Mouse (Mus musculus) forebrain, embryonic 12.5 days (tissue): ENCODE measurements at regions not wholly inside any gene's neighbourhood (a gene's known extent, or its start where the extent isn't known, plus 50 kb on each side); places are given as distances from the start of the nearest gene placed in this dataset.

Source experiments
- ATAC-seq: fragments of 200-750 bp; cut with Nextera tagmentation; 2 replicates; pipeline ENCODE4 v1.8.0; 2017; ENCODE audit warnings: moderate TSS enrichment; ENCODE audit not compliant: low FRiP score
- H3K27ac ChIP-seq: fragments of 300-500 bp; sonication (generic); 2 replicates; pipeline ENCODE4 v1.5.1; 2016; ENCODE audit warnings: mild to moderate bottlenecking
- H3K27me3 ChIP-seq: fragments of 300-500 bp; sonication (generic); 2 replicates; pipeline ENCODE4 v1.6.1; 2016; ENCODE audit warnings: mild to moderate bottlenecking
- H3K36me3 ChIP-seq: fragments of 300-500 bp; sonication (generic); replicated peaks from 2 replicates; pipeline ENCODE4 v1.6.1; 2016; ENCODE audit warnings: mild to moderate bottlenecking
- H3K4me1 ChIP-seq: fragments of 300-500 bp; sonication (generic); 2 replicates; pipeline ENCODE4 v1.6.1; 2016
- H3K4me2 ChIP-seq: fragments of 300-500 bp; sonication (generic); 2 replicates; pipeline ENCODE4 v1.6.1; 2016; ENCODE audit warnings: mild to moderate bottlenecking, moderate library complexity
- H3K4me3 ChIP-seq: fragments of 300-500 bp; sonication (generic); replicated peaks from 2 replicates; pipeline ENCODE4 v1.5.1; 2016; ENCODE audit warnings: mild to moderate bottlenecking
- H3K9ac ChIP-seq: fragments of 300-500 bp; sonication (generic); 2 replicates; pipeline ENCODE4 v1.6.1; 2016; ENCODE audit warnings: mild to moderate bottlenecking
- H3K9me3 ChIP-seq: fragments of 300-500 bp; sonication (generic); 2 replicates; pipeline ENCODE4 v1.6.1; 2016
- WGBS: fragments of 180-500 bp; shearing (Covaris S2); methylation state at CpG from one replicate; pipeline ENCODE4 v1.1.7; 2016; 5-methylcytosine and 5-hydroxymethylcytosine counted together

DNA sequence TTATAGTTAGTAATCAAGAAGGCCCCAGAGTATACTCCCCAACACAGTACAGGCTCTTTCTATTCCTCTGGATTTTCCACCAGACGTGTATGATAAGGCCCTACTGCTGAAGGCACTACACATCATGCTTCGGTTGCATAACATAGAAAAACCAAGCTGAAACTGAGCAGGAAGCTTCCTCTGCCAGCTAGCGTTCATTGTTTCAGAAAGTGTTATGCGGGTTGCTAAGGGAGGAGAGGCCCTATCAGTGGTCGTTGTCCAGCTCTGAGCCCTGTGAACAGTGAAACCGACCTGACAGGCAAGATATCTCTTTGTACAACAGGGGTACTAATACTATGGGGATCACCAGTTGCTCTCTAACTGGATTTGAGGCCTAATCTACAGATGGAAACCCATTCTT is 118.9 kb upstream of the Serpine2 start:
- Histone ChIP-seq H3K27ac (no peak overlapping the region), H3K4me3 (no peak overlapping the region), H3K4me2 (no peak overlapping the region), H3K9ac (no peak overlapping the region), H3K27me3 (no peaks in the 10 kb centered on the region), H3K36me3 (no peaks in the 10 kb centered on the region), H3K9me3 (no peaks in the 10 kb centered on the region), H3K4me1 (no peaks in the 10 kb centered on the region)
- ATAC-seq: no peak
- WGBS: 80% methylated on average over 6 of the region's 6 CpGs

DNA sequence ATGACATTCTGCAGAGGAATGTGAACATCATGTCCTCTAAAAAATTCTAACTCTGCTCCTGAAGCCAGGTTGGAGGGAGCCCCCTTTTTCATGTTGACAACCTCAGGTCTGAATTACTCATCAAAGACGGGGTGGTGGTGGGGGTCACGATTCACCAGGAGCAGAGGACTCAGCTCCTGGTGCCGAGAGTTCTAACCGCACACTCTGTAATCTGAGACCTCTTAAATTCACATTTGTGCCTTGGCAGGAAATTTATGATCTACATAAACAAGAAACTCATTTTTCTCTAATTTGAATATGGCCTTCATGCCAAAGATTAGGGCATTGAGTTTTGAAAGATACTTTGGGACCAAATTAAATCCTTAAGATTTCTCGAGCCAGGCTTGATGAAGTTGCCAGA is 117.2 kb upstream of the Serpine2 start:
- Histone ChIP-seq H3K27ac (no peak overlapping the region), H3K4me2 (no peak overlapping the region), H3K4me1 (no peaks in the 10 kb centered on the region), H3K4me3 (no peak overlapping the region), H3K9me3 (no peaks in the 10 kb centered on the region), H3K9ac (no peak overlapping the region), H3K27me3 (no peaks in the 10 kb centered on the region), H3K36me3 (no peaks in the 10 kb centered on the region)
- WGBS: 87% methylated on average over 5 of the region's 5 CpGs
- ATAC-seq: no peak

DNA sequence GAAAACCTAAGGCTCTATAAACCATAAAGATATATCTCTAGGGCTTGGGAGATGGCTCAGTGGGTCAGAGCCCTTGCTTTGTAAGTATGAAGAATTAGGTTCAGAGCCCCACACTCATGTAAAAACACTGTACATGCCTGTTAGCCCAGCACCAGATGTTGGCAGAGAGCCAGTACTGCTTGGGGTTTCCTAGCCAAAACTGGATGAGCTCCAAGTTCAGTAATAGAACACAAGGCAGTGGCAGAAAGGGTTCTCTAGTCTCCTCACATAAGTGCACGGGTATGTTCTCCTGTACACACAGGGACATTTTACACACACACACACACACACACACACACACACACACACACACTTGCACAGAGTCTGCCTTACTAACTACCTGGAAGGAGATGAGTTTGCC is 95.1 kb upstream of the Serpine2 start:
- H3K27ac ChIP-seq: no peak overlapping the region
- 38% methylated on average over 1 of the region's 1 CpGs for WGBS
- ATAC-seq: 0 out of 2 replicates have a peak, but pooled peaks have one; percentile 36

DNA sequence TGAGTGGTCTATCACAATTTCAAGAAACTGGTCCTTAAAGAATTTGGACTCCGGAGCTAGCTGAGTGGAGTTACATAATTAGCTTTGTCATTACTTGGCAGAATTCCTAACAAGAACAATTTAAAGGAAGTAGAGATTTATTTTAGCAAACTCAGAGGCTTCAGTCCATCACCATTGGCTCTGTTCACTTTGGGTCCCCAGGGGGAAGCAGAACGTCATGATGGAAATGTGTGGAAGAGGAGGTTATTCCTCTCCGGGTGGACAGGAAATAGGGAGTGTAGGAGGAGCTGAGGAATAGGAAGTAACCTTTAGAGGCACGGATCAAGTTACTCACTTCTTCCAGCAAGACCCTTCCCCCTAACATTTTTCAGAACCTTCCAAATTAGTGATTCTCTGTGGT is 83.3 kb upstream of the Serpine2 start:
- 87% methylated on average over 4 of the region's 4 CpGs for WGBS
- no peak overlapping the region for H3K4me2 ChIP-seq
- no peaks in the 10 kb centered on the region for H3K9me3 ChIP-seq
- no peak overlapping the region for H3K9ac ChIP-seq
- no peak overlapping the region for H3K4me3 ChIP-seq
- H3K36me3 ChIP-seq: no peaks in the 10 kb centered on the region
- no peak overlapping the region for H3K27ac ChIP-seq
- ATAC-seq: no peak
- H3K27me3 ChIP-seq: no peaks in the 10 kb centered on the region
- no peaks in the 10 kb centered on the region for H3K4me1 ChIP-seq

More for the DNA sequence above, 95.1 kb upstream of the Serpine2 start:
- Histone ChIP-seq H3K36me3 (no peaks in the 10 kb centered on the region), H3K27me3 (no peaks in the 10 kb centered on the region), H3K9ac (no peak overlapping the region), H3K4me3 (no peak overlapping the region), H3K4me1 (no peaks in the 10 kb centered on the region), H3K9me3 (no peaks in the 10 kb centered on the region), H3K4me2 (no peak overlapping the region)

- H3K27me3 ChIP-seq: no peaks in the 10 kb centered on the region
- H3K27ac ChIP-seq: no peak overlapping the region
- no peak overlapping the region for H3K9ac ChIP-seq
- 75% methylated on average over 5 of the region's 5 CpGs for WGBS
- H3K4me1 ChIP-seq: no peaks in the 10 kb centered on the region
- ATAC-seq: no peak
- no peaks in the 10 kb centered on the region for H3K36me3 ChIP-seq
- H3K9me3 ChIP-seq: no peaks in the 10 kb centered on the region
- H3K4me2 ChIP-seq: no peak overlapping the region
- no peak overlapping the region for H3K4me3 ChIP-seq
Measured at GRCm38 (mm10) chr1:79932435-79932834, 71.5 kb upstream of the Serpine2 start.

DNA sequence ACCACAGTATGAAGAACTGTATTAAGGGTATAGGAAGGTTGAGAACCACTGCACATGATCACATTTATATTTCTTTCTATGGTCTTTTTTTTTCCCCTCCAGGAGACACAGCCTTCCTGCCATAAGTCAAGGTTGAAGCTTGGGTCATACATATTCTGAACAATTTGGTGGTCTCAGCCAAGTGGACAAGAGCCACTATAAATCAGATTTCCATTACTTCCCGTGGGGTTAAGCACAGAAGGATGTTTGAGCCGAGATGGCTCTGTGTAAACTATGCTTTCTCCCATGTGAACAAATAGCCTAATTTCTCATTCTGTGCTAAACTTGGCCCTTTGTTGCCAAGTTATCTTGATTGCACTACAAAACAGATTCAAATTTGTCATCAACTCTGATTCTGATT is 66.8 kb upstream of the Serpine2 start:
- Histone ChIP-seq H3K9me3 (no peaks in the 10 kb centered on the region), H3K9ac (no peak overlapping the region), H3K27ac (no peak overlapping the region), H3K36me3 (no peaks in the 10 kb centered on the region), H3K4me3 (no peak overlapping the region), H3K4me1 (no peaks in the 10 kb centered on the region), H3K27me3 (no peaks in the 10 kb centered on the region), H3K4me2 (no peak overlapping the region)
- no peak for ATAC-seq
- WGBS: 80% methylated on average over 2 of the region's 2 CpGs

- no peak overlapping the region for H3K4me3 ChIP-seq
- H3K27ac ChIP-seq: no peak overlapping the region
- H3K36me3 ChIP-seq: no peaks in the 10 kb centered on the region
- 76% methylated on average over 1 of the region's 1 CpGs for WGBS
- no peaks in the 10 kb centered on the region for H3K9me3 ChIP-seq
- H3K4me2 ChIP-seq: no peak overlapping the region
- H3K9ac ChIP-seq: no peak overlapping the region
- no peak for ATAC-seq
- no peaks in the 10 kb centered on the region for H3K27me3 ChIP-seq
- no peaks in the 10 kb centered on the region for H3K4me1 ChIP-seq
Measured at GRCm38 (mm10) chr1:79925776-79926175, 64.8 kb upstream of the Serpine2 start.

DNA sequence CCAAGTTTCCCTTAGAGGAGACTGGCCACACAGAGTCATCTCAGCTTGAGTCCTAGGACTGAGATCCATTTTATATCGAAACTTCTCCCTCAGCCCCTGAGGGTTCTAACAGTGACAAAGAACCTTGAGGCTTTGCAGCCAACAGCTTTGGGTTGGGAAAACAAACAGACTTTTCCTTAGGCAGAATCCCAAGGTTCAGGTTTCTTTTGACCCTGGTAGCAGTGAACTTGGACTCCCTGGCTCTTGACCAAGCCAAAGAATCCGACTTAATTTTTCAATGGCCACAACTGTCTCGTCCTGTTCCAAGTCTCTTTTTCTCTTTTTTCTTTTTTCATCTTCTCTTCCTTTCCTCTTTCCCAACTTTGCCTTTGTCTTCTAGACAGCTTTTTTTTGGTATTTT is 60.9 kb upstream of the Serpine2 start:
- no peaks in the 10 kb centered on the region for H3K36me3 ChIP-seq
- H3K4me3 ChIP-seq: no peak overlapping the region
- H3K27me3 ChIP-seq: no peaks in the 10 kb centered on the region
- no peaks in the 10 kb centered on the region for H3K9me3 ChIP-seq
- H3K4me2 ChIP-seq: no peak overlapping the region
- no peak for ATAC-seq
- 73% methylated on average over 3 of the region's 3 CpGs for WGBS
- no peak overlapping the region for H3K9ac ChIP-seq
- no peaks in the 10 kb centered on the region for H3K4me1 ChIP-seq
- H3K27ac ChIP-seq: no peak overlapping the region

DNA sequence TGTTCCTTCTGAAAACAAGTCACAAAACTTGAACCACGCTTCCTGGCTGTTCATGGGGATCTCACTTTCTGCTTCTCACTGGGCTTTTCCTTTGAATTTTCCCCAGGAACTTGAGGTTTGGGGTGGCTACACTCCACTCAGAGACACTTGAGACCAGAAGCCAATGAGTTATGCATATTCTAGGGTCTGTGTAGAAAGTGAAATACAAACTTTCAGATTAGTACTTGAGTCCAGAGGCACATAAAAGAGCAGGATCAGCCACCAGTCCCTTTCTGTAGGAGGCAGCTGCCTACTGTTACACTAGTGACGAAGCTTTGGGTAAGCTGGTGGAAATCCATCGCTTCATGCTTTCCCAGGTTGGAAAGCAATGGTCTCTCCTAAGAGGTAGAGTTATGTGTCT is 60.4 kb upstream of the Serpine2 start:
- no peaks in the 10 kb centered on the region for H3K4me1 ChIP-seq
- no peak for ATAC-seq
- H3K27me3 ChIP-seq: no peaks in the 10 kb centered on the region
- H3K9me3 ChIP-seq: no peaks in the 10 kb centered on the region
- no peak overlapping the region for H3K4me2 ChIP-seq
- no peak overlapping the region for H3K27ac ChIP-seq
- H3K36me3 ChIP-seq: no peaks in the 10 kb centered on the region
- WGBS: 90% methylated on average over 3 of the region's 3 CpGs
- H3K4me3 ChIP-seq: no peak overlapping the region
- H3K9ac ChIP-seq: no peak overlapping the region

DNA sequence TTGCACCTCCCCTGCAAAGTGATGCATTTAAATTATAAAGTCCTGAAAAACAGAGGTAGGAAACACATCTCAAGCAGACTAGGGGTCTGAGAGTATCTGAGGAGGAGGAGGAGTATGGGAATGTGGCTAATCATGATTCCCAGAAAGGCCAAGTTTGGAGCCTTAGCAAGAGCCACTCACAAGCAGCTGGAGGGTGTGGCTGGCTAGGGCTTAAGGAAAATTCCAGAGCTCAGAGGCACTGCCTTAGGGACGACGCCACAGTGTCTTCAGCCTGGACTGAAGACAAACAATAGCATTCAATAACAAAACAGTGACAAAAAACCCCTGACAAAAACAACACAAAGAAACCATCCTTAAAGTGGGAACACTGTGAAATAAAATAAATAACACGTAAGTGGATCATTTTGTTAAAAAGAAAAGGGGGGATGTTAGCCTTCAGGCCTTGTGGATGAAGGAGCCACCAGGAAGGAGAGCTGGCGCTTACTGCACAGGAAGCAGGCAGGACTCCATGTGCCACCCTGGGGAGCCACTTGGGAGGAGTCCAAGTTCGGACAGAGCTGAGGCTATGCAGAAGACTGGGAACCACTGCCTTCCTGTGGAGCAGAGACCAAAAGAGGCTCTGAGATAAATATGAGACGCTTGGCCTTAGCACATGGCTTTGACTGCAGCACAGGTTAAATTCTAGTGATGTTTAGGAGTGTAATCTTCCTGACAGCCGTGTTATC is 56.6 kb upstream of the Serpine2 start:
- no peak for ATAC-seq
- Histone ChIP-seq H3K9me3 (no peaks in the 10 kb centered on the region), H3K36me3 (no peaks in the 10 kb centered on the region), H3K4me1 (no peaks in the 10 kb centered on the region), H3K9ac (no peak overlapping the region), H3K4me3 (no peak overlapping the region), H3K4me2 (no peak overlapping the region), H3K27ac (no peak overlapping the region), H3K27me3 (no peaks in the 10 kb centered on the region)
- 73% methylated on average over 7 of the region's 7 CpGs for WGBS
